Mouse (Mus musculus): ENCODE data around the gene Mast3. TPM values are rescaled to one million over a fixed set of nuclear protein-coding genes. Genes with fewer than 3 reads are reported as not detected.

Gene Mast3
- polyA plus RNA-seq, 1 experiment from 2014 or later = 37.2 TPM

DNA sequence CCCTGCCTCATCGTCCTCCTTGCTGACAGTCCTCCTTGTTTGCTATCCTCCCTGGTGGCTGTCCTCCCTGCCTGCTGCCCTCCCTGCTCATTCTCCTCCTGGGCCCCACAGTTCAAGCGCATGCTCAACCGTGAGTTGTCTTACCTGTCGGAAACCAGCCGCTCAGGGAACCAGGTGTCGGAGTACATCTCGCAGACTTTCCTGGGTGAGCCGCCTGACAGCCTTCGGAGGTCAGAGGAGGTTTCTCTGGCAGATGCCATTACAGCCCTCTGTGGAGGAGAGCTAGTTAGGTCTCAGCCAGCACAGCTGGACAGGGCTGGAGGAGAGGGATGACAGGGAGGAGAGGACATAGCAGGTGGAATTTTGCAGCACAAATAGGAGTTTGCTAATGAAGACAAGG is 58.2 kb downstream of the Mast3 start:
- DNase-seq (ENCODE audit: low spot score) = no peak

DNA sequence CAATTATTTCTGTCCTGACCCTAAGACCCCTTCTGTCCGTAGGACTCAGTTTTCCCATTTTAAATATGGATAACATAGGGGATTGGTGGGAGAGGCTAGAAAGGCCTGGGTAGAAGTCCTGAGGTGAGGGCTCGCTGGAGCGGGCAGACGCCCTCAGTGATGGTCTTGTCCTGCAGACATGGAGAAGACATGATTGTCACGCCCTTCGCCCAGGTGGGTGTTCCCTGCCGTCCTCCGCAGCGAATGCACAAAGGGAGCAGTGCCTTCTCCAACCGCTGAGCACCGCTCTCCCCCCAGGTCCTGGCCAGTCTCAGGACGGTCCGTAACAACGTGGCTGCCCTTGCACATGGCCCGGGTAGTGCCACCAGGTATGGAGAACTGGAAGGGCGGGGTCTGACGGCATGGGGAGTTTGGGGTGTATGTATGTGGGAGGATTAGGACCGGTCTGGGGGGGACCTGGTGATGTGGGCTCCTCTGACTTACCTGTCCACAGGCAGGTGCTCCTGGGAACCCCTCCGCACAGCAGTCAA is 59.1 kb downstream of the Mast3 start:
- DNase-seq (ENCODE audit: low spot score) = no peak

DNA sequence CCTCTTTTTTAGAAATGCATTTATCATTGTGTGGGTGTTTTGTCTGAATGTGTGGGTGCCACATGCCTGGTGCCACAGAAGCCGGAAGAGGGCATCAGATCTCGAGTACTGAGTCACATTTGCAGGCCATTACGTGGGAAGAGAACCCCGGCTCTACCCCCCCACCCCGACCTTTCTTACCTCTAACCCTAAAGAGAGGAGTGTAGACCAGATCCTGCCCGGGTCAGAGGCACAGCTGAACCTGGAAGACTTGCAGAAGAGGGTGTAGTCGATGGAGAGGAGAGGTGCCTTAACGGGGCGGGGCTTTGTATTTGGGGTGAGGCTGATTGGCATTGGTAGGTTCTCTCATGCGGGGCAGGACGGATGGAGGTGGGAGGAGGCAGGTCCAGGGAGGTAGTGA is 60.0 kb downstream of the Mast3 start:
- DNase-seq (ENCODE audit: low spot score) = no peak

DNA sequence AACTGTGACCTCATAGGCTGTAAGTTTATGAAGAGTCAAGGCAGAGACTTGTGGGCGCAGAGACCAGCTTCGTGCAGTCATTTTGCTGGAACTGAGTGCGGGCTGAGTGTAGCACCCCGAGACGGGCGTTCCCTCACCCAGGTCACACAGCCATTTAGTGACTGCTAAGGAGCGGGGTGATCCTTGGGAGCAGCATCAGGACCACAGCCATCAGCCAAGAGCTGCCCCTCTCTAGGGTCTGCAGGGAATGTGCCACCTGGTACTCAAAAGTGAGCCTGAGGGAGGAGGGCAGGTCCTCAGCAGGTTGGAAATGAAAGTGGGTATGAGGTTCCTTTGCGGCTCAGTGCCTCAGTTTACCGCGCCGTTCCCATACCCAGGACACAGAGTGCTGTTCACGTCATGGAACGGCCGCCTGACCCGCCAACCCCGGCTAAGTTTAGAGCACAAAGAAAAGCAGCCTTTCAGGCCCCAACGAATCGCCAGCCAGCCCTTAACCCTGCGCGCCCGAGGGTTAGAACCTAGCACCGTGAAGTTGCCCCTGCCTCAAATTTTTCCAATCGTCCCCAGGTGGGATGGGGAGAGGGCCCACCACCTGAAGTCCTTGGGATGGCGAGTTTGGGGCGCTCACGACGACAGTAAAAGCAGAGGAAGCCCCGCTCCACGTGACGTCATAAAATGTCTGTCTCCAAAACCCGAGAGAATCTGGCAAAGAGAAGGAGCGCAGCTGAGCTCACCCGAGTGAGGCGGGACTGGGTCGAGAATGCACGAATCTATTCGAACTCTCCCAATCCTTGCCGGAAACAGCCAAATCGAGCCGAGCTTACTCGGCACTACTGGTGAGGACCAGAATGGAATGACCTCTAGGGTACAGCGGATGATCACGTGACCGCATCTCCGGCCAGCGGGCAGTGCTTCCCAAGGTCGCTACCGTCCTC is 60.9 kb downstream of the Mast3 start:
- no peak for DNase-seq (ENCODE audit: low spot score)

DNA sequence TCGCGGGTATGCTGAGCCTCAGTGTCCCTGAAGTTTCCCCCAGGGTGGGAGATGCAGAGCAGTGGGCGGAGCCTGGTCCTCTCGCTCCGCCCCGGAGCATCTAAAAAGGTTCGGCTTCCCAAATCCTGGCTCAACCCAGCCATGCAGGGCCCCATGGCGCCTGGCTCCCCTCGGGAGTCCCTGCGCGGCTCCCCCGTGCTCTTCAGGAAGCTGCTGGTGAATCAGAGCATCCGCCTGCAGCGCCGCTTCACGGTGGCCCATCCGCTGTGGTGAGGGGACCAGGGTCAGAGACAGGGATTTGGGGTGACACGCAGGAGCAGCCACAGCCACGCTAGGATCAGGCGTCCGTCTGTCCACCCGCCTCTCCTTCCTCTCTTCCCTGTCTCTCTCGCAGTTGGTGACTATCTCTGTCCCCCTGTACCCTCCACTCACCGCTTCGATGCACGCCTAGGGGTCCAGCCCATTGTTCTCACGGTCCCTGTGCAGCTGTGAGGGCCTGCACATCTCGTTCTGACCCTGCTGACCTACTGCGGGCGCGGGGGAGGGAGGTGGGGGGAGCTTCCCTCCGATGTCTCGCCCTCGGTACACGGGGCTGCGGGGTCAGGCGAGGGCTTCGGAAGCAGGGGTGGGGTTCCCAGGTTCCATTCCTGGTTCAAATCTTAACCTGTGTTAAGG is 61.7 kb downstream of the Mast3 start:
- DNase-seq (ENCODE audit: low spot score) = no peak

DNA sequence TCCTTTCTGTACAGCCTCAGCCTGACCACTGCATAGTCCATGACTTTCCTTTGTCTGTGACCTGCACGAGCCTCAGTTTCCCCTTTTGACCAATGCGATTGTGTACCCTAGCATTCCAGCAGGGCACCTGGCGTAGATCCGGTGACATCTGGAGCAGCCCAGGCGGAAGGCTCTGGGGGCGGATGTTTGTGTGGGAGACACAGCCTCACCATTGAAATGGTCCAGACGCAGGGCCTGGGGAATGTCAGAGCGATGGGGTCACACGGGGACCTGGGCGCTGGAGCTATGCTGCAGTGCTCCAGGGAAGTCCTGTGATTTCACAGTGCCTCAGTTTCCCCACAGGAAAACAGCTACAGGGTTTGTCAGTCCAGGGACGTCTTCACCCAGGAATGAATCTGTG is 62.7 kb downstream of the Mast3 start:
- DNase-seq (ENCODE audit: low spot score) = no peak

DNA sequence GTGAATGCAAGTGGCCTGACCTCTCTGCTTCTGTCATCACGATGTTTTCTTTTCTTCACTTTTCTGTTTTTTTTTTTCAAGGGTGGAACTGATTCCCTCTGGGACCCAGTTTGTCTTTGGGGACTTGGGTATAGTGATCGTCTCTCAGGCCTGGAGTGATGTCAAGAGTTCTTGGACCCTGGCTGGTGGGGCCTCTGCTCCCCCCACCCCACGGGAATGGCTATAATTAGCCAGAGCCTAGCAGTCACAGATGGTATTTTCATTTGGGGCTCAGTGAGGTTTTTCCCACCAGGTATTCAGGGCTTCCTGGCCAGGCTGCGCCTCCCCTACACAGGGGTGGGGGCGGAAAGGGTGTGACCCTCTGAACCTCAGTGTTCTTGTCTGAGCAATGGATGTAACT is 63.2 kb downstream of the Mast3 start:
- no peak for DNase-seq (ENCODE audit: low spot score)

DNA sequence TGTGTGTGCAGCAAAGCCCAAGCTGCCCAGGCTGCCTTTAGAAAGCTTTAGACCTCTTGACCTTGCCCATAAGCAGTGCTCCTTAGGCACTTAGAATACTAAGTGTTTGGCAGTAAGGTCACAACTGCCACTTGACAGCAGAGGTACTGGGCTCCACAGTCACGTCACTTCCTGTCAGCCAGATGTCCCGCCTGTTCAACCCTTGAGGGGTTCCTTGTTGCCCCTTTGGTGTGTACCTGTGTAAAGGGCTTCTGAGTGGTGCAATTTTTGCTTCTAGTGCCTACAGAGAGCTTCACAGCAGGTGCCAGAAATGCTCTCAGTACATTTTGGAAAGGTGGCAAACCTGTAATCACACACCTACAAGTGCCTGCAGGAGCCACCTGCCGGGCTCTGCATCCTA is 66.6 kb downstream of the Mast3 start:
- peak; percentile 39 for DNase-seq (ENCODE audit: low spot score)

DNA sequence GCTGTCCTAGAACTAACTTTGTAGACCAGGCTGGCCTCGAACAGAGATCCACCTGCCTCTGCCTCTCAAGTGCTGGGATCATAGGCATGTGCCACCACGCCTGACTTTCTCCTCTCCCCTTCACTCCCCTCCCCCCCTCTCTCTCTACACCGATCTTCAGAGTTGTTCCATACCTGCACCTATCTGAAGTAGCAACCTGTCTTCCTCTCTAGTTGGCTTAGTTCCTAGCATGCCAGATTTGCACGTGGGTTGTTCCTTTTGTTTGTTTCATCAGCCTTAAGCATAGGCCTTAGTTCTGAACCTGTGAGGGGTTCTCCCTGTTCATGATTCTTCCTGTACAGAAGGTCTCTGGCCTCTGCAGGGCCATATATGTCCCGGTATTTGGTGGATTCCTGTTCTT is 67.1 kb downstream of the Mast3 start:
- no peak for DNase-seq (ENCODE audit: low spot score)

DNA sequence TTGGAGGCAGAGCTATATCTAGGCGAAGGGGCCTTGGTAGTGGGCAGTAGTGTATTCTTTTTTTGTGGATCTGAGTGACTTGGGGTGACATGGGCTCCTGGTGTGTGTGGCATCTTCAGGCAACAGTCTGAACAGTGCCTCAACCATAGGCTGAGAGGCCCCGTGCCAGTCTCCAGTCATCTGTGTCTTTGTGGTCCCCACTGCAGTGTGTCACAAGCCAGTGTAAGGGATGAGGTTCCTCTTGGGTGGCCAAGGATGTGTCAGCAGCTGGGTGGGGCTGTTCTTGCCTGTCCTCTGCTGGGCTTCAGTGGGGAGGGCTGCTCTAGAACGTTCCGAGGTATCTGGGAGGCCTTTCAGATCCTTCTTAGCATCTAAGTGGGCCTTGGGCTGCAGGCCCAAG is 73.9 kb downstream of the Mast3 start:
- DNase-seq (ENCODE audit: low spot score) = no peak

DNA sequence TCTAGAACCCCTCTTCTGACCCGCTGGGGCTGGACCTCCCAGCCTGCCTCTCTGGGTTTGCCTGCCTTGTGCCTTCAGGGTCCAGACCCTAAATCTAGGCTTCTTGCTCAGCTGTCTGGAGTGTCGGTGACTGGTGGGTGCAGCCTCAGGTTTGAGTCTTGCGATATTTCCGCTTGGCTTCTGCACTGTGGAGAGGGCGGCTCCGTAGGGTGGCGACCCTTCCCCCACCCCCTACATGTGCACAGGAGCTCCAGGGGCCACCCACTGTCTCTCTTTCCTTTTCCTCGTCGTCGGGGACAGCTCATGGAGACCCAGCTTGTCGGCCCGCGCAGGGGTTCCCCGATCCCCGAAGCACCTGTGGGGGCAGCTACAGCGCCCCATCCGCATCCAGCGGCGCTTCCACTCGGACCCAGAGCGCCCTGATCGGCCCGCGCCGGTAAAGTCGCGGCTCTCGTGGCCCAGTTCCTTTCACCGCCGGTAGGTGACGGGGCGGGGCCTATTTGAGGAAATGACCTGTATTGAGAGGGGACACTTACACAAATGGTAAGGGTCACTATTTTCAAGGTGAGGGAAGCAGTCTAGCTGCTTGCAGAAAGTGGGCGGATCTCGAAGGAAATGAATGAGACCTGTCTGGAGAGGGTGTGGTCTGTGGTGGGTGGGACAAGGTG is 74.9 kb downstream of the Mast3 start:
- DNase-seq (ENCODE audit: low spot score) = peak; percentile 51

Small RNAs within 50 kb of the gene (microRNA-seq; reads per million reads assigned to microRNA genes)
- gene Mir7240 (ENCODE audit: borderline number of aligned reads) = not detected

Other genes with a start within 250 kb of the Mast3 start
- 78.9 and 88.4 TPM in 2 replicates for gene Isyna1, start 210.7 kb downstream of the Mast3 start, polyA plus RNA-seq (2015; fragmentation: Nextera tagmentation; extraction: Ambion mirVana)
- gene Ssbp4, start 196.2 kb downstream of the Mast3 start, polyA plus RNA-seq (2015; fragmentation: Nextera tagmentation; extraction: Ambion mirVana) = 135 and 142 TPM in 2 replicates
- 4.7 and 5.8 TPM in 2 replicates for gene Lrrc25, start 188.9 kb downstream of the Mast3 start, polyA plus RNA-seq (2015; fragmentation: Nextera tagmentation; extraction: Ambion mirVana)
- 1.2 and 1.4 TPM in 2 replicates for gene Gdf15, start 172.6 kb downstream of the Mast3 start, polyA plus RNA-seq (2015; fragmentation: Nextera tagmentation; extraction: Ambion mirVana)
- 33.2 and 43.0 TPM in 2 replicates for gene Pgpep1, start 144.7 kb downstream of the Mast3 start, polyA plus RNA-seq (2015; fragmentation: Nextera tagmentation; extraction: Ambion mirVana)
- gene Lsm4, start 131.8 kb downstream of the Mast3 start, polyA plus RNA-seq (2015; fragmentation: Nextera tagmentation; extraction: Ambion mirVana) = 333 and 377 TPM in 2 replicates
- gene Jund, start 106.1 kb downstream of the Mast3 start, polyA plus RNA-seq (2015; fragmentation: Nextera tagmentation; extraction: Ambion mirVana) = 85.7 and 111 TPM in 2 replicates
- 0.04 and 0.06 TPM in 2 replicates for gene Iqcn, start 101.6 kb downstream of the Mast3 start, polyA plus RNA-seq (2015; fragmentation: Nextera tagmentation; extraction: Ambion mirVana)
- 0.29 and 0.32 TPM in 2 replicates for gene Gm3336, start 86.5 kb downstream of the Mast3 start, polyA plus RNA-seq (2015; fragmentation: Nextera tagmentation; extraction: Ambion mirVana)
- gene Pde4c, start 81.3 kb downstream of the Mast3 start, polyA plus RNA-seq (2015; fragmentation: Nextera tagmentation; extraction: Ambion mirVana) = 0.28 and 0.35 TPM in 2 replicates
- gene Rab3a, start 50.4 kb downstream of the Mast3 start, polyA plus RNA-seq (2015; fragmentation: Nextera tagmentation; extraction: Ambion mirVana) = 7.0 and 8.0 TPM in 2 replicates
- 54.3 and 54.4 TPM in 2 replicates for gene Mpv17l2, start 44.1 kb downstream of the Mast3 start, polyA plus RNA-seq (2015; fragmentation: Nextera tagmentation; extraction: Ambion mirVana)
- gene Pik3r2, start 28.3 kb downstream of the Mast3 start, polyA plus RNA-seq (2015; fragmentation: Nextera tagmentation; extraction: Ambion mirVana) = 35.1 and 38.6 TPM in 2 replicates
- gene Il12rb1, start 3.4 kb upstream of the Mast3 start, polyA plus RNA-seq (2015; fragmentation: Nextera tagmentation; extraction: Ambion mirVana) = 16.2 TPM in 2 replicates
- gene Arrdc2, start 34.7 kb upstream of the Mast3 start, polyA plus RNA-seq (2015; fragmentation: Nextera tagmentation; extraction: Ambion mirVana) = 11.0 and 11.4 TPM in 2 replicates
- 0.36 and 0.85 TPM in 2 replicates for gene Kcnn1, start 58.2 kb upstream of the Mast3 start, polyA plus RNA-seq (2015; fragmentation: Nextera tagmentation; extraction: Ambion mirVana)
- gene Ccdc124, start 68.9 kb upstream of the Mast3 start, polyA plus RNA-seq (2015; fragmentation: Nextera tagmentation; extraction: Ambion mirVana) = 93.8 and 98.6 TPM in 2 replicates
- 0.49 and 1.6 TPM in 2 replicates for gene Slc5a5, start 87.7 kb upstream of the Mast3 start, polyA plus RNA-seq (2015; fragmentation: Nextera tagmentation; extraction: Ambion mirVana)
- gene Rpl18a, start 92.4 kb upstream of the Mast3 start, polyA plus RNA-seq (2015; fragmentation: Nextera tagmentation; extraction: Ambion mirVana) = 6,882 and 7,160 TPM in 2 replicates
- gene Map1s, start 100.9 kb upstream of the Mast3 start, polyA plus RNA-seq (2015; fragmentation: Nextera tagmentation; extraction: Ambion mirVana) = 45.0 and 45.3 TPM in 2 replicates

All from thymus, postnatal 0 days (tissue).